Mouse (Mus musculus): ENCODE results near the gene Cmah. TPM values are rescaled to one million over a fixed set of nuclear protein-coding genes. Genes with fewer than 3 reads are reported as not detected.
A peak's percentile ranks its signal among the peaks of the same experiment; 100 is the strongest.

Cmah gene
- polyA plus RNA-seq, 1 experiment: 7.5 TPM

GRCm38 (mm10) chr13:24316563-24316962 lies 10.6 kb upstream of the Cmah start:
- TF ChIP-seq CTCF (IDR thresholded peaks at IDR 0.05; ENCODE audit: low read depth, low read length) (no peak), POLR2A (IDR thresholded peaks at IDR 0.05; ENCODE audit: borderline replicate concordance, low read depth, low read length) (no peak)
- no peak overlapping the region for H3K4me3 ChIP-seq (ENCODE audit: insufficient read depth, low read length)
- H3K4me1 ChIP-seq (ENCODE audit: control insufficient read depth, insufficient read depth, low read length): 0 out of 2 replicates have a peak, but pooled peaks cover 3% of the 10 kb centered on the region
- H3K27ac ChIP-seq (ENCODE audit: insufficient read depth, low read depth, low read length): no peak overlapping the region

- Histone ChIP-seq H3K4me3 (ENCODE audit: insufficient read depth, low read length) (no peak overlapping the region), H3K4me1 (ENCODE audit: control insufficient read depth, insufficient read depth, low read length) (0 out of 2 replicates have a peak, but pooled peaks cover 3% of the 10 kb centered on the region), H3K27ac (ENCODE audit: insufficient read depth, low read depth, low read length) (no peak overlapping the region)
- TF ChIP-seq CTCF (IDR thresholded peaks at IDR 0.05; ENCODE audit: low read depth, low read length): no peak
- TF ChIP-seq POLR2A (IDR thresholded peaks at IDR 0.05; ENCODE audit: borderline replicate concordance, low read depth, low read length): no peak
Observed at GRCm38 (mm10) chr13:24318618-24319017, 8.6 kb upstream of the Cmah start.

DNA sequence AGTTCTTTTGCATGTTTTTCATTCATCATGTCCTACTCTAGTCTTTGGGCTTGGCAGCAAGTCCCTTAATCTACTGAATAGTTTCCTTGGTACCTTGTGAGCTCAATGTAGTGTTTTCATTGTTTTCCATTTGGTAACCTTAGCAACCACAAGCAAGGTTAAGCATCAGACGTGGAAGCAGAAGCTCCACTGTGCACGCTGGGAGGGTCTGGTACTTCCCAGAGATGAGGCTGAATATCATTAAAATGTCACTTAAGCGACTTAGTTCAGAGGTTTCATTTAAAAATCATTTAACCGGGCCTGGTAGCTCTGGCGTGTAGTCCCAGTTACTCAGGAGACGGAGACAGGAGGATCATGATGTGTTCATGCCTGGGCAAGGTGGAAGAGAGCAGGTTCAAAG lies 5.9 kb upstream of the Cmah start:
- H3K27ac ChIP-seq (ENCODE audit: insufficient read depth, low read depth, low read length): no peak overlapping the region
- H3K4me3 ChIP-seq (ENCODE audit: insufficient read depth, low read length): no peak overlapping the region
- H3K4me1 ChIP-seq (ENCODE audit: control insufficient read depth, insufficient read depth, low read length): 0 out of 2 replicates have a peak, but pooled peaks cover 3% of the 10 kb centered on the region
- TF ChIP-seq POLR2A (IDR thresholded peaks at IDR 0.05; ENCODE audit: borderline replicate concordance, low read depth, low read length) (no peak), CTCF (IDR thresholded peaks at IDR 0.05; ENCODE audit: low read depth, low read length) (no peak)

DNA sequence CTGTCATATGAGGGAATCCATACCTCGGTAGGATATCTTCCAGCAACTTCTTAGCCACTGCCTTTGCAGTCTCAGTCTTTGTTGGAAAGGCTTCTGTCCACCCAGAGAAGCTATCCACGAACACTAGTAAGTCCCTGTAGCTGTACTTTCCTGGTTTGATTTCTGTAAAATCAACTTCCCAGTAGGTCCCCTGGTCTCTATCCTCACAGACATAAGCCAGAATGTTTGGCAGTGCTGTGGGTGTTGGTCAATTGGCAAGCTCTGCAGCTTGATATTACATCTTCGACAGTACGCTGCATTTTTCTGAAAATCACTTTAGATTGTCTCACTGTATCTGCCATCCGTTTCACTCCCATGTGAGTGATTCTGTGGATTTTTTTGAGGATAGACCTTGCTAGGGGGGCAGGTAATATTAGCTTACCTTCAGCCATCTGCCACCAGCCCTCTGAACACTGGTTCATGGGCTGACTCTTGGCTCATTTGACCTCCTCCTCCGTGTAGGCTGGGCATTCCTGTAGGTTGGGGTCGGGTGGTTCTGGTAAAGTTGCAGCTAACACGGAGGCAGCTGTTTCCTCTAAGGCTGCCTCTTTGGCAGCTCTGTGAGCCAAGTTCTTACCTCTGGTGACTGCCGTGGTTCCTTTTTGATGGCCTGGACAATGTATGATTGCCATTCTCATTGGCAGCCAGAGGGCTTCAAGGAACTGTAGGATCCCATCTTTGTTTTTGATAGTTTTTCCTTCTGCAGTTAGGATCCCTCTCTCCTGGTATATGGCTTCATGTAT lies 1.0 kb downstream of the Cmah start:
- no peak overlapping the region for H3K27ac ChIP-seq (ENCODE audit: insufficient read depth, low read depth, low read length)
- TF ChIP-seq CTCF (IDR thresholded peaks at IDR 0.05; ENCODE audit: low read depth, low read length) (no peak), POLR2A (IDR thresholded peaks at IDR 0.05; ENCODE audit: borderline replicate concordance, low read depth, low read length) (no peak)
- H3K4me1 ChIP-seq (ENCODE audit: control insufficient read depth, insufficient read depth, low read length): peaks cover 8% of the 10 kb centered on the region
- no peak overlapping the region for H3K4me3 ChIP-seq (ENCODE audit: insufficient read depth, low read length)

DNA sequence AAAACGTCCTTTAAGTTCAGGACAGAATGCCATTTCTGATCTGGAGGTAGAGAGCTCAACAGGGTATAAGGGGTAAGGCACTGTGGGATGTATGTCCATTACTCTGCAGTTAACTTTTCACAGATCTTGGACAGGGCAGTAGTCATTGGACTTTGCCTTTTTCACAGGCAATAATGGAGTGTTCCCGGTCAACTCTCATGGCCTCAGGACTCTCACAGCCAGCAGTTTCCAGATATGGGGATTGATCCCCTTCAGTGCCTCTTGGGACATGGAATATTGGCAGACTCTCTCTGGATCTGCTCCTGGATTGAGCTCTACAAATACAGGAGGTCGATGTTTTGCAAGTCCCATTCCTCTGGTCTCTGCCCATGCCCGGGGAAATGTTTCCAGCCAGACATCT lies 2.9 kb downstream of the Cmah start:
- no peak overlapping the region for H3K27ac ChIP-seq (ENCODE audit: insufficient read depth, low read depth, low read length)
- peaks cover 8% of the 10 kb centered on the region for H3K4me1 ChIP-seq (ENCODE audit: control insufficient read depth, insufficient read depth, low read length)
- no peak overlapping the region for H3K4me3 ChIP-seq (ENCODE audit: insufficient read depth, low read length)
- no peak for TF ChIP-seq CTCF (IDR thresholded peaks at IDR 0.05; ENCODE audit: low read depth, low read length)
- no peak for TF ChIP-seq POLR2A (IDR thresholded peaks at IDR 0.05; ENCODE audit: borderline replicate concordance, low read depth, low read length)

DNA sequence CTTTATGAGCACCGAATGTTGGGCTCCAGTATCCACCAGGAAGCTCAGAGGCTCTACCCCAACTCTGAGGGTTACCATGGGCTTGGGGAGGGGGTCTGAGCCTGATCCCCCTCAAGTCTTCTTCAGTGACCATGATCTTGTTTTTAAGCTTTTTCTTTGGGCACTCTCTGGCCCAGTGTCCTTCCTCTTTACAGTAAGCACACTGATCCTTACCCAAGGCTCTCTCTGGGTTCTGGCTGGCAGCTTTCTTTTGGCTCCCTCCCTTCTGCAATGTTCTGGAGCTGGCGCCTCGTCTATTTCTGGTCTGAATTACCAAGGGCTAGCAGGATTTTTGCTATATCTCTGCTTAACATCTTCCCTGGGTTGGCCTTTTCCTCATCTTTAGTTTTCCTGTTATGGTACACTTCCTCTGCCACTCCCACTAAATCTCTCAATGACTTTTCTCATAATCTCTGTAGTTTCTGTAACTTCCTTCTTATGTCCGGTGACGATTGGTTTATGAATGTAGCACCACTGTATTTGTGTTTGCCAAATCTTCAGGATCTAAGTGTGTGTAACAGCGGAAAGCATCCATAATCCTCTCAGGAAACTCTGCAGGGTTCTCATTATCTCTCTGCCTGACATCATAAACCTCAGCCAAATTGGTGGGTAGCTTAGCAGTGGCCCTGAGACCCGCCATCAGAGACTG lies 3.8 kb downstream of the Cmah start:
- H3K27ac ChIP-seq (ENCODE audit: insufficient read depth, low read depth, low read length): no peak overlapping the region
- no peak overlapping the region for H3K4me3 ChIP-seq (ENCODE audit: insufficient read depth, low read length)
- H3K4me1 ChIP-seq (ENCODE audit: control insufficient read depth, insufficient read depth, low read length): peaks cover 8% of the 10 kb centered on the region
- TF ChIP-seq POLR2A (IDR thresholded peaks at IDR 0.05; ENCODE audit: borderline replicate concordance, low read depth, low read length): no peak
- no peak for TF ChIP-seq CTCF (IDR thresholded peaks at IDR 0.05; ENCODE audit: low read depth, low read length)

GRCm38 (mm10) chr13:24332537-24332936 lies 5.3 kb downstream of the Cmah start:
- TF ChIP-seq POLR2A (IDR thresholded peaks at IDR 0.05; ENCODE audit: borderline replicate concordance, low read depth, low read length) (no peak), CTCF (IDR thresholded peaks at IDR 0.05; ENCODE audit: low read depth, low read length) (no peak)
- no peak overlapping the region for H3K4me3 ChIP-seq (ENCODE audit: insufficient read depth, low read length)
- H3K27ac ChIP-seq (ENCODE audit: insufficient read depth, low read depth, low read length): no peak overlapping the region
- peaks cover 11% of the 10 kb centered on the region for H3K4me1 ChIP-seq (ENCODE audit: control insufficient read depth, insufficient read depth, low read length)

GRCm38 (mm10) chr13:24336818-24337217 lies 9.6 kb downstream of the Cmah start:
- no peak for TF ChIP-seq POLR2A (IDR thresholded peaks at IDR 0.05; ENCODE audit: borderline replicate concordance, low read depth, low read length)
- TF ChIP-seq CTCF (IDR thresholded peaks at IDR 0.05; ENCODE audit: low read depth, low read length): no peak
- Histone ChIP-seq H3K4me1 (ENCODE audit: control insufficient read depth, insufficient read depth, low read length) (peaks cover 18% of the 10 kb centered on the region), H3K27ac (ENCODE audit: insufficient read depth, low read depth, low read length) (no peak overlapping the region), H3K4me3 (ENCODE audit: insufficient read depth, low read length) (no peak overlapping the region)

DNA sequence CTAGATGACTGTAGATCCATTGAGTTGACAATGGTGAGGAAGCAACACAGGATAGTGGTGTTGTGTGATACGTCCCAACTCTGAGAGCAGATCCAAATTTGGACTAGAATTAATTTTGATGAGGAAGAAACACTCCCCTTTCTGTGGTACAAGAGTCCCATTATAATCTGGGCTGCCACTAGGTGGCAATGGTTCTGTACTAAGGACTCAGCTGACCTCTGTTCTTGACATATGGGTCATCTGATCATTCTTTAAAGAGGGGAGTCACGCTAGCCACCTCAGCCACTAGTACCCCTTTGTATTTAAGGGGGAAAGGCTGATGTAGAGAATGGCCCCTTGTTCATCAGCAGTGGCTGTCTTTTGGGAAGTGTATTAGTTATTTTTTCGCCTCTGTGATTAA lies 10.7 kb downstream of the Cmah start:
- TF ChIP-seq POLR2A (IDR thresholded peaks at IDR 0.05; ENCODE audit: borderline replicate concordance, low read depth, low read length) (no peak), CTCF (IDR thresholded peaks at IDR 0.05; ENCODE audit: low read depth, low read length) (no peak)
- peaks cover 18% of the 10 kb centered on the region for H3K4me1 ChIP-seq (ENCODE audit: control insufficient read depth, insufficient read depth, low read length)
- peak overlapping the region; percentile 11 for H3K4me3 ChIP-seq (ENCODE audit: insufficient read depth, low read length)
- peak overlapping the region; percentile 96 for H3K27ac ChIP-seq (ENCODE audit: insufficient read depth, low read depth, low read length)

DNA sequence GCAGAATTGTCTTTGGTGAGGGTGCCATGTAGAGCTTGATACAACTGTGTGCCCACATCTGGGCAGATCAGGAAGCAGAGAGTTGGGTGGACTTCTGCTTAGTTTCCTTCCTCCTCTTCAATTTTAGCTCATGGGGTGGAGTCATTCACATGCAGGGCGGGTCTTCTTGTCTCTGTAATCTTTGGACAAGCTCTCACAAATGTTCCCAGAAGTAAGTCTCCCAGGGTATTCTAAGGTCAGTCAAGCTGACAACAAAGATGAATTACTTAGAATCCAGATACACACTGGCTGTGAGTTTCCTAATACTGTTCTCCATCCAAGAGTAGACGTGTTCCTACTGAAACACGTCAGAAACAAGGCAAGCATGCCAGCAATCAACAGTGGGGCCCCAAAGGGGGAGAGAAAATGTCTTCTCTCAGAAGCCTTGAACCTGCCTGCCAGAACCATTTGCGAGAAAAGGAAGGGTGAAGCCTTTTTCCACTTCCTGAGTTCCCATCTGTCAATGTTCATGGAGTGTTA lies 11.2 kb downstream of the Cmah start:
- H3K27ac ChIP-seq (ENCODE audit: insufficient read depth, low read depth, low read length): peak overlapping the region; percentile 96
- H3K4me1 ChIP-seq (ENCODE audit: control insufficient read depth, insufficient read depth, low read length): peaks cover 18% of the 10 kb centered on the region
- TF ChIP-seq CTCF (IDR thresholded peaks at IDR 0.05; ENCODE audit: low read depth, low read length) (no peak), POLR2A (IDR thresholded peaks at IDR 0.05; ENCODE audit: borderline replicate concordance, low read depth, low read length) (no peak)
- H3K4me3 ChIP-seq (ENCODE audit: insufficient read depth, low read length): peak overlapping the region; percentile 11
